Mouse (Mus musculus) spleen, adult 12 weeks (tissue): ENCODE data around the gene Gsk3b.
"Not testable (repeated sequence)": the region's sequence is repeated elsewhere in the genome, so short reads cannot be mapped to it uniquely, and the experiment has no call there.

Experiments used
- DNase-seq: peaks from one replicate; pipeline ENCODE4 v3.0.0; 2022; ENCODE audit warnings: low spot score

Gsk3b gene

DNA sequence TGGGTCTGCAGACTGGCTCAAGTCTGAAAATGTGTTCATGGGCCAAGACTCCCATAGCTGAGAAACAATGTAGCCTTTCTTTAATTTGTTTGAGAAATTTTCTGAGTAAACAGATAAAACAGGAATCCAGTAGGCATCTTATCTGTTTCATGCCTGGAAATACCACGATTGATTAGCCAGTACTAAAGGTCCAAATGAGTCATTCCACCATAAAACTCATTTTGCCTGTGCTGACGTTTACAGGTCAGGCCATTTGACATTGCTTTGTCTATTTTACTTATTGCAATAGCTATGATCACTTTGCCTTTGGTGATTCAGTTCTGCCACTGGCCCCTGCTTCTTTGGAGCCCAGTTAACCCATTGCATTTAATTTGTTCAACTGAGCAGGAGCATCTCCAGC is 11.8 kb downstream of the Gsk3b start:
- no peak for DNase-seq

DNA sequence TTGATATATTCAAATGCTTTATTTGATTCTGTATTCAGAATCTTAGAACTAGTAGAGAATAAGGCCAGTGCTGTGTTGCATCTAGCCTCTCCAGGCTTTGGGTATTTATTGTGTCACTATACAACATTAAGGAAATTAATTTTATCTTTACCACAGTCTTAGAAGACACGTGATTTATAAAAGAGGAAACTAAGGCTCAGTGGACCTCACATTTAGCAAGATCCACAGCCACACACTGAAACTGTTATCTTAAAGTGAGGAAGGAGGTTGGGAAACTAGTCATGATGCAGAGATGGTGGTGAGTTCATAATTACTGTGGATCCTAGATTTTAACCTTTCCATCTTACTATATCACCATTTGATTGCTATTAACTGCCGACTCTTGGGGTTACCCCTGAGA is 16.7 kb downstream of the Gsk3b start:
- no peak for DNase-seq

DNA sequence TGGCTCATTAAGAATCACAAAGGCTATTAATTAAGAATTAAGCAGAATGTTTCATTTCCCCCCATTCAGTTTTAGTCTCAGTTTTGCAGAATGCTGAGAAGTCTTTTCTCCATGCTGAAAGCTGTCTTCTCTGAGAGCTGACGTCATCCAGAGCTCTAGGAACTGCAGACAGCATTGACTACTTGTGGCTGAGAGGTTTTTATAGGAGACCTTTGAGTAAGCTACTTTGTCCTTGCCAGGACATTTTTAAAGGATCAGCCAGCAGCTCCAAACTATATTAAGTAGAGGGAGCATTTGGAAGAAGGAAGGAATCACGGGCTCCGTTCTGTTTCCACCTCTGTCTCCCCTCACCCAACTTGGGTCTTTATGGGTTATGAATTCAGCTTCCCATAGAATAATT is 17.7 kb downstream of the Gsk3b start:
- DNase-seq = no peak

DNA sequence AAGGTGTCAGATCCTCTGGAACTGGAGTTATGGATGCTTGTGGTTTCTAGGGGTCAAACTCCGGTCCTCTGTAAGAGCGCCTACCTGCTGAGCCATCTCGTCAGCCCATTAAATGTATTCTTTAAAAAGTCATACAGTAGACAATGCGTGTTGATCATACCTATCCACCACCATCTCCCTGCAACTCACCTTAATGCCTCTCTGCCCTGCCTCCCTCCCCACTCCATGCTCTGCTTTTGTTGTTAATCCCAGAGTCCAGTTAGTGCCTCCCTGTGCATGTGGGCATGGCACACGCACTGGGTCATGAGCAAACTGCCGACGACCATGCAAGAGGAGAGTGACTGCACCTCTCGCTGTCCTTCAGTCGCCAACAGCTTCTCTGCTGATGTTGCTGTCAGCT is 21.2 kb downstream of the Gsk3b start:
- DNase-seq = no peak

DNA sequence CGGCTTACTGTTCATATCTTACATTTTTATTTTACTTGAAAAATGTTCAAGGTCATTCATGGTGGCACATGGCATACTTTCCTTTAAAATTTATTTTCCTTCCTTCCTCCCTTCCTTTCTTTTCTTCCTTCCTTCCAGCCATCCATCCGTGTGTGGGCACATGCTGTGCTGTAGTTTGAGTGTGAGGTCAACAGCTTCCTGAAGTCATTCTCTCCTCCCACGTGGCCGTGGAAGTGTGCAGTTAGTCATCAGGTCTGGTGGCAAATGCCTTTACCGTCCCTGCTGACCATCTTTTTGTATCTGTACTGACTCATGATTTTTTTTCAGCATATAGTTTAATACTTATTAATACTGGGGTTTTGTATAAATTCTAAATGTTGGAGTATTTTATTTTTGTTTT is 21.8 kb downstream of the Gsk3b start:
- DNase-seq = no peak

DNA sequence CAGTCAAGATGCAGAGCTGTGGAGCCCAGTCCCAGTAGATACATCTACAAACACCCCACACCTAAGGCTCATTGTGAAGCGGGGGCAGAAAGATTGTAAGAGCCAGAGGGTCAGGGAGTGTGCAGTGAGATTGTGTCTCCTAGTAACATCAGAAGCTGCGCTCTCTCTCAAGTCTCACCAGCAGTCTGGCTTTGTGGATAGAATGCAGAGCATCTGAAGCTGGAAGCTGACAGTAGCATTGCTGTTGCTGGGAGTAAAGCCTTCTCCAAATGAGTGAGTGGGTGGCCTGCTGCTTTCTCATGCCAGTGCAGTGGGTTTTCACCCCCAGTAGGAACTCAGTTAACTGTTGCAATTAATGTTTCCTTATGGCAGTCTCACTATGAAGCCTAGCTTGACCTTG is 25.3 kb downstream of the Gsk3b start:
- DNase-seq = no peak

DNA sequence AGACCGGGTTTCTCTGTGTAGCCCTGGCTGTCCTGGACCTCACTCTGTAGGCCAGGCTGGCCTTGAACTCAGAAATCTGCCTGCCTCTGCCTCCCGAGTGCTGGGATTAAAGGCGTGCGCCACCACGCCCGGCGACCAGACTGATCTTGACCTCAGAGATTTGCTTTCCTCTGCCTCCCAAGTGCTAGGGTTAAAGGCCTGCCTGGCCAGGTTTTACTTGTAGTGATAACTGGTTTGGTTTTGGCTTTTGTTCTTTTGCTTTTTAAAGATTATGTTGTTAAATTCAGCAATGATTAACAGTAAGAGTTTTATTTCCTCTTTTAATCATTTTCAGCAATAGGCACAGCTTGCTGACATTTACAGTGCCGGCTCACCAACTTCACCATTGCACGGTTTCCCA is 29.1 kb downstream of the Gsk3b start:
- DNase-seq = not testable (repeated sequence)

DNA sequence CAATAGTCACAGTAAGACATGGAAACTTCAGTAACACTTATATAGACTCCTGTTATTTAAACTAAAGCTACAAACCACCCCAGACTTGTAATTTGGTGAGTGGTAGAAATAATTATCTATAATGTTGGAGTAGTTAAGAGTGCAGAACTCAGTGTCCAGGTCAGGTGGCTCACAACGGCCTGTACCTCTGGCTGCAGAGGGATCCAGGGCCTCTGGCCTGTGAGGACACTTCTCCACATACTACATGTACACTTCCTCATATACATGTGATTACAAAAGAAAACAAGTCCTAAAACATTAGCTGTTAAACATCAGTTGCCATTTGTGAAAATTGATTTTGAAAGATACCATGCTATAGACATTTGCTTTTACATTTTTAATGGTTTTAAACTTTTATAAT is 29.9 kb downstream of the Gsk3b start:
- DNase-seq = no peak

DNA sequence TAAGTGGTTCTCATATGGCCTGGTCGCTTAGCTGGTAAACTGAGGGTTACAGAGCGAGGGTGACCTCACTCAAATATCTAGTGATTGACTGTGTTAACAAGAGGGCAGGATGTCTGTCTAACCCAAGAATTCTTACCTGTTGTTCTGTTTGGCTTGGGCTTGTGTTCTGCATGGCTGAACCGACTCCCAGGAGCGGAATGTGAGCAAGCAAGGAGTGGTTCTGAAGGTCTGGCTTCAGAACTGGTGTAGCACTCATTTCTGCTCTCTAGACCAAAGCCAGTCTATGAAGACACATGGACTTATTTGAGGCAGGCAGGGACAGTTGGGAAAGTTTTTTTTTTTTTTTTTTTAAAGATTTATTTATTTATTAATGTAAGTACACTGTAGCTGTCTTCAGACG is 30.5 kb downstream of the Gsk3b start:
- DNase-seq = no peak

DNA sequence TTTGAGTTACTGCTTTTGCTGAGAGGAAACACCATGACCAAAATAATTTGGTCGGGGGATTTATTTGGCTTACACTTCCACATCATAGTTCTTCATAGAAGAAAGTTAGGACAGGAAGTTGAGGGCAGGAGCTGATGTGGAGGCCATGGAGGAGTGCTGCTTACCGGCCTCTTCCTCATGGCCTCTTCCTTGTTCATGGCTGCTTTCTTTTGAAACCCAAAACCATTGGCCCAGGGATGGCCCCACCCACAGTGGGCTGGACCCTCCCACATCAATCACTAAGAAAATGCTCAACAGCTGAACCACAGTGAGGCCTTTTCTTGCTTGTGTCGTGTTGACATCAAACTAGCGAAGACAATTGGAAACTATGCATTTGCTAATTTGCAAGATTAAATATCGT is 40.4 kb downstream of the Gsk3b start:
- DNase-seq = no peak

DNA sequence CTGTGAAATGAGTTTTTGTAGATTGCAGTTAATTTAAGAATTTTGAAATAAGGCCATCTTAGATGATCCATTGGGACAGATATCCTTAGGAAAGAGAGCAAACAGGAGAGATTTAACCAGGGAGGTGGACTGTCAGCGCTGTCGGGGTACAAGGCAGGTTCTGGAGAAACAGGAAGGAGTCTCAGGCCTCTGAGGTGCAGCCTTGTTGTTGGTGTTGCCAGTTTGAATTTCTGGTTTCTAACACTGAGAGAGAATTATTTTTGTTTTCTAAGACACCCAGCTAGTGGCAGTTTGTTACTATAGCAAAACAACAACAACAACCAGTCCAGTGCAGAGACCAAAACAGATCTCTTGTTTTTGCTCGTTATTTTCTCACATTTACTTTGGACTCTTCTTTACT is 42.2 kb downstream of the Gsk3b start:
- DNase-seq = no peak

DNA sequence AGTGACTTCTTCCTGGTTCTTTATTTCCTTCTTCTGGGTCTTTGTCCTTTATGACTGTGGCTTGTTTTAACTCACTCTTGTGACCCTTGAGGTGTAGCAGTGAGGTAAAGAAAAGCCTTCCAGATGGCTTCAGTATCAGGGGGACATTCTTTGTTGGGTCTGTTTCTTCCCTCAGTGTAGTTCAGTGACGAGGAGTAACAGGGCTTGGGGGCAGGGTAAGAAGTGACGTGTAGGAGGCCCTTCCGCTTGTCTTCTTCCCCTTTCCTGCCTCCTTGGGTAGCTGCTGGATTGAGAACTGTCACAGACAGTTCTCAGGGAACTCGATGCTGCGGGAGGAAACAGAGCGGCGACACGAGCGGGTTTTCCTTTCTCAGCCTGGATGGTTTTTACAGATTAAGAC is 43.0 kb downstream of the Gsk3b start:
- DNase-seq = no peak

DNA sequence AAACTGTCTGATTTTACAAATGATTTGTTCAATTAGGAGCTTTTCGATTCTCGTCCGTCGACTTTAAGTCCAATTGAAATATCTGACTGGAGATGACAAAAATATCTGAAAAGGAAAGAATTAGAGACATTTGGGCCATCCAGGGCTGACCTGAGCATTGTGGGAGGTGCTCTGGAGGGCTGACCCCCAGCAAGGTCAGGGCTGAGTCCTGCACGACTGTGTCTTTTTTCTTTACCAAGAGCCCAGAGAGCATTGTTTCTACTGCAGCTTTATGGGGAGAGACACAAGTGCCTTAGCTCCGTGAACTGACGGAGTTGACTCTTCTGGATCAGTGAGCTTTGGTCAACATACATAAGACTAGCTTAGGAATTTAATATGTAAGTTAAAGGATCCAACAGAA is 43.4 kb downstream of the Gsk3b start:
- DNase-seq = no peak

DNA sequence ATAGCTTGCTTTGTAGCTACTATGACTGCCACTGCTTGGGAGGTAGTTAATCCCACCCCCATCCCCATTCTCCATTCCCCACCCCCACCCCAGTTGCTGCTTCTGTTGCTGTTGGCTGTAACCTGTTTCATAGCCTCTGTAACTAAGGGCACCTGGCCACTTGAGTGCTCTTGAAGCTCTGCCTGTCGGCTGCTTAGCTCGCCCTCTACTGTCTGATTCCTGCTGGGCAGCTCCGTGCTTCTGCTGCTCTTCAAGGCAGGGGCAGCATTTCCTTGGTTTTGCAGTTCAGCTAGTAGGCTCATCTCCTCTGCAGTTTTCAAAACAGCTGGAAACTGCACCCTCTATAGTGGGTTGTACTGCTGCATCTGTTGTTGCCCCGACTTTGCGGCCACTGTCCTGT is 48.5 kb downstream of the Gsk3b start:
- no peak for DNase-seq

DNA sequence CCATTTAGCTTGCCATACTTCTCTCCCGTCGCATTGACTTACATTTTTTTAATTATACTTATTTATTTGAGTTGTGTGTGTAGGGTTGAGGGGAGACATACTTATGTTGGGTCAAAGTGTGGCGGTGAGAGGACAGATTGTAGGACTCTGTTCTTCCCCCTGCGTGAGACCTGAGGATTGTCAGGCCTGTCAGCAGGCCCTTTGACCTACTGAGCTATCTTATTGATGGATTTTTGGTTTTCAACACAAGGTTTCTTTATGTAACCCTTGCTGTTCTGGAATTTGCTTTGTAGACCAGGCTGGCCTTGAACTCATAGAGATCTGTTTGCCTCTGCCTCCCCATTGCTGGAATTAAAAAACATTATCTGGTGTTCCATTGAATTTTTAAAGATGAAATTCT is 56.1 kb downstream of the Gsk3b start:
- DNase-seq = no peak

DNA sequence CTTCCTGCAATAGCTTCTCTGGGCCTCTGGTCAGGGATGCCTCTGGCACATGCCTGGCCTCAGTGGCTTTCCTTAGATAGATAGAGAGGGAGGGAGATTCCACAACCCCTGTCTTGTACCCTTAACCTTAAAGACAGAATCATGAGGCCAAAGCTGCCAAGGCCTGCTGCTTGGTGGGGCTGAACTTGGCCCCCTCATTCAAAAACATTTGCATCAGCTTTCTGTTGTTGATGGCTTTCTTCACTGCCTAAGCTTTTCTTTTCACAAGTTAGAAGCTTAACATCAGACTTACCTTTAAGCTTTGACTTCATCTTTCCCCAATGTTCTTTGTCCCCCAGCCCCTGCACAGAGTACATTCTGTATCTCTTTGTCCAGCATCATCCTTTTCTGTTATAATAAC is 61.8 kb downstream of the Gsk3b start:
- no peak for DNase-seq

DNA sequence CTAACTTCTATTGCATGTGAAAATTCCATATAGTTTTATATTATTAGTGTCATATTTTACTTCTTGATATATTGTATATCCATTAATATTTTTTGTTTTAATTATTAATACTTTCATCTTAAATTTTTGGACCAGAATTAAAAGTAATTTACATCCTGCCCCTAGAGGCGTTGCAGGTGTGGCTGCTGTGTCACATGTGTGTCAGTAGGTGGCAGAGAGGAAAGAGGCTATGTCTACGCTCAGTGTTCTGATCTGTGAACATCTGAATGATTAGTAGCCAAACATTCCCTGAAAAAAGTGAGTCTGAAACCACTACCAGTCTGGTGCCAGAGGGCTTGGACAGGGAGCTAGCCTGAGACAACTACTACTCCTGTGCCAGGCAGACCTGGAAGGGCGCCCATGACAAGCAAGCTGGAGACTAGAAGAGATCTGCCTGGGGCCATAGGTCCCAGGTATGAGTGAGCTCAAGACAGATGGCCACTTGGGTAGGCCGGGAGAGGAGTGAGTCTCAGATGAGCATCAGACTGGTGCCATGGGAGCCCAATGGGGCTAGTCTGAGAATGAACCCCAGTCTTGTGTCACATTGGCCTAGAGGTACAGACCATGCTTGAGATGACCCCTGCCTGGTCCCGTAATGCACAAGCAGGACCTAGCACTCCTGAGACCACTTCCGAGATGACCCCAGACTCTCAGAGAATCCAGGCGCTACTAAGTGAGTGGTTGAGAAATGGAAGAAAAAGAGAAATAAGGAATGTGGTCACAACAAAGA is 69.2 kb downstream of the Gsk3b start:
- DNase-seq = no peak

DNA sequence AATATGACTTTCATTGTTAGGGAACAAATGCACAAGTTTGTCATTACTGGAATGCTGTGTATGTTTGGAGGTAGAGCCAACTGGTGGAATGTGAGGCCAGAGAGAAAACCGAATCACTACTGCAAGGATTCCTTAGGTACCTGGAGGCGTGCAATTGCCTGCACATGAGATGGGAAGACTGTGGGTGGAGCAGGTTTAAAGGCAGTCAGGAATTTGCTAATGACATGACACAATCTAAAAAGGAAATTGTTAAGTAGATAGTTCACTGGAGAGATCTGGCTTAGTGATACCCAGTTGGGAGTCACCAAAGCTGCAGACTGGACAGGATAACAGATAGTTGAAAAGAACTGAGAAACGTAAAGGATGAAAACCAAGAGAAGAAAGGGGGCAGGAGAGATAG is 73.2 kb downstream of the Gsk3b start:
- no peak for DNase-seq

DNA sequence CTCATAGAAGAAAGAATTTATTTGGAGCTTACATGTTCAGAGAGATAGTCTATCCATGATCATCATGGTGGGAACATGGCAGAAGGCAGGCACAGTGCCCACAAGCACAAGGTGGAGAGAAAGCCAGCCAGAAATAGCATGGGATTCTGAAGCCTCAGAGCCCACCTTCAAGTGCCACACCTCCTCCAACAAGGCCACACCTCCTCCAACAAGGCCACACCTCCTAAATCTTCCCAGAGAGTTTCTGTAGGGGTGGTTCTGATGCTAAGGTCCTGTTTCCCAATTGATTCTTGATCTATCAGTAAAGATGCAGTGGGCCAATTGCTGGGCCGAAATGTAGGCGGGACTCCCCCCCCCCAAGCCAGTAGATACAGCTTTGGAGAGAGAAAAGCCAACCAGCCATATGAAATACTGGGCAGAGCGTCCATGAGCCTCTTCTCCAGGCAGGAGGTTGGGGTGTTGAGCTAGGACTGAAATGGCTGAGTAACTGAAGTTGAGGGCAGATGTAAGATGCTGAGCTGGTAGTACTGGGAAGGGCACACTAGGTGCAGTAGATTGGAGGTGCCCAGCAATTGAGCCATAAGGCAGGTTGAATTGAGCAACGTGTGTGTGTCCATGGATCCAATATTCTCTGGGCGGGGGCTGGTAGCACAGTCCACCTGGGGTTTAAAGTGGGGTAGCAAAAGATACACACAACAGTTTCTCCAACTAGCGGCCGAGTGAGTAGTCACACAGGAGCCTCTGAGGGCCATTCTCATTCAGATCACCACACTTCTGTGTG is 76.2 kb downstream of the Gsk3b start:
- DNase-seq = no peak

DNA sequence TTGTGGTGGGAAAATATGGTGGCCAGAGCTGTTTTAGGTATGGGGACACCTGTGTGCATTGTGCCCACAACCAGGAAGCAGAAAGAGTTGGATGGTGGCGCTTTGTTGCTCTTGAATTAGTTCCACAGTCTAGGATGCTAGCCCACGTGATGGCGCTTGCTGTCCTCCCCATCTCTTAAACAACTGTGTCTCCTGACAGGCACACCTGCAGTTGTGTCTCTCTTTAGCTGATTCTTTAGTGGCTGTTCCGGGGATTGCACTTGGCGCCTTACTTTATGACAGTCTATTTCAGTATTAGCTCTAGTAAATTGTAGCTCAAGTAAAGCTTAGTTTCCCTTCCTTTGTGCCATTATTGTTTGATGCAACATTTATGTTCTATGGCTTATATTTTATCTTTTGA is 80.2 kb downstream of the Gsk3b start:
- no peak for DNase-seq

DNA sequence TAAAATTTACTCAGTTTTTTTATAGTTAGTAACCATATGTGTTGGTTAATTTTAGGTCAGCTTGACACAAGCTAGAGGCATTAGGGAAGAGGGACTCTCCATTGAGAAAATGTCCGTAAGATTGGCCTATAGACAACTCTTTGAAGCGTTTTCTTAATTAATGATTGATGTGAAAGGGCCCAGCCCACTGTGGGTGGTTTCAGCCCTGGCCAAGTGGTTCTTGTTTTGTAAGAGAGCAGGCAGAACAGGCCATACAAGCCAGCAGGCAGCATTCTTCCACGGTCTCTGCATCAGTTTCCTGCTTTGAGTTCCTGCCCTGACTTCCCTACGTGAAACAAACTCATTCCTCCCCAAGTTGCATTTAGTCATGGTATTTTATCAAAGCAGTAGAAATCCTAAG is 90.3 kb downstream of the Gsk3b start:
- DNase-seq = no peak

DNA sequence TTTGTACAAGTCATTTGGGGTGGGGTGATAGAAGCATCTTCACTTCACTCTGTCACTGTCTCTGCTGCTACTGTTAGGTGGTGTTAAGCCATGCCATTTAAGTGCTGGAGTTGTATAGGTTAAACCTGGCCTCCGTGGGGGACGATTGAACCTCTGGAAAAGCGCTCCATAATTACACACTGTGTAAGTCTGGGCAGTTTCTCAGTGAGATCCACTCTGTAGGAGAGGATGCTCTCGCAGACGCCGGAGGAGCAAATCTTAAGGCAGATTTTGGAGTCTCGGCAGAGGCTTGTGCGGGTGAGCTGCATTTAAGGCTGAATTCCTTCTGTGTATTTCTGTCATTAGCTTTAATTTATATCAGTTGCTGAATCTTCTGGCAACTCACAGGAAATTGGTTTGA is 92.6 kb downstream of the Gsk3b start:
- no peak for DNase-seq

DNA sequence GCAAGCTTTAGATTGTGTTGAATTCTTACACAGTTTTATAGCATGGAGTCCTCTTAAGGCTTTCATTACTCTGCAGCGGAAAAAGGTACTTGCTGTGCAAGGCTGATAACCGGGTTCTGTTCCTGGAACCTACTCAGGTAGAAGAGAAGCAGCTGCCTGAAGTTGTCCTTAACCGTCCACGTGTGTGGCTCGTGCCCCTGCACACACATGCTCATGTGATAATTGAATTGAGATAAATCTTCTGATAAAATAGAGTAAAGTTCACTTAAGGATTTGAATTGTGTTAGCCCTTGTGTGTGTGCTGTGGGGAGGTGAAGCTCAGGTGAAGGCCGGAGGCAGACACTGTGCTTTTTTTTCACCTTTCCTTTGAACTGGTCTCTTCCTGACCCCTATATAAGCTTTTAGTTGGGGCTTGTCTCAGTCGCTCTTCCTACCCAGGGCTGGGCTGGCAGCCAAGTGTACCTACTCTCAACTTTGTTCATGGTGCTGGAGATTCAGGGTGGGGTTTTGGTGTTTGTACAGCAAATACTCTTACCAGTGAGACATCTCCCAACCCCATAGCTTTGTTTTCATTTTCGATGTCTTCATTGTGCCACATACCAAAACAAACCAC is 96.0 kb downstream of the Gsk3b start:
- DNase-seq = no peak
